In genomic region chr1:60565931-60566630, GRCm38 (mm10) we compare ENCODE assay signal across 8 mouse cellular contexts. TPM values are rescaled to one million over a fixed set of nuclear protein-coding genes. Genes with fewer than 3 reads are reported as not detected.
A peak's percentile ranks its signal among the peaks of the same experiment; 100 is the strongest.
DNase-seq lines count a peak whose midpoint lies in the region; ATAC-seq and TF ChIP-seq lines count a peak whose summit lies in the region.

No protein-coding gene starts in this region.

- peak overlapping the region; percentile 62 for H3K27ac ChIP-seq in kidney, adult 2 months (ENCODE audit: insufficient read depth, low read depth, low read length)
- peak overlapping the region; percentile 96 for H3K27ac ChIP-seq in forebrain, embryonic 15.5 days (replicated peaks)
- peak overlapping the region; percentile 91 for H3K27ac ChIP-seq in limb, embryonic 13.5 days
- peak overlapping the region; percentile 97 for H3K27ac ChIP-seq in midbrain, embryonic 16.5 days (ENCODE audit: low read length)

- H3K9me3 ChIP-seq in forebrain, embryonic 15.5 days = no peaks in the 10 kb centered on the region
- H3K9me3 ChIP-seq in limb, embryonic 13.5 days = peaks cover 3% of the 10 kb centered on the region; the same call in 1 of the 2 replicates
- H3K9me3 ChIP-seq in midbrain, embryonic 16.5 days (replicated peaks; ENCODE audit: control insufficient read depth, low read length, poor library complexity, severe bottlenecking) = no peaks in the 10 kb centered on the region

- peak overlapping the region; percentile 85 for H3K4me3 ChIP-seq in kidney, adult 2 months (ENCODE audit: insufficient read depth, low read depth, low read length)
- peak overlapping the region; percentile 96 for H3K4me3 ChIP-seq in forebrain, embryonic 15.5 days
- H3K4me3 ChIP-seq in limb, embryonic 13.5 days = peak overlapping the region; percentile 86
- peak overlapping the region; percentile 99 for H3K4me3 ChIP-seq in midbrain, embryonic 16.5 days (ENCODE audit: low read depth, low read length)

- peak; percentile 83 for ATAC-seq in forebrain, embryonic 15.5 days (replicated peaks)
- ATAC-seq in inflammation-experienced regulatory T-cells, adult 6 months = peak; percentile 7
- peak; percentile 66 for ATAC-seq in limb, embryonic 13.5 days (ENCODE audit: low FRiP score, low read depth)
- ATAC-seq in midbrain, embryonic 16.5 days = peak; percentile 84

- no peak for TF ChIP-seq POLR2A in kidney, adult 2 months (IDR thresholded peaks at IDR 0.05; ENCODE audit: low read depth, low read length)

- peak overlapping the region; percentile 76 for H3K4me2 ChIP-seq in forebrain, embryonic 15.5 days (replicated peaks)
- peak overlapping the region; percentile 84 for H3K4me2 ChIP-seq in limb, embryonic 13.5 days (replicated peaks)
- peak overlapping the region; percentile 73 for H3K4me2 ChIP-seq in midbrain, embryonic 16.5 days (ENCODE audit: low read length)

- peaks cover 2% of the 10 kb centered on the region; the same call in 1 of the 2 replicates for H3K36me3 ChIP-seq in kidney, adult 2 months (ENCODE audit: control insufficient read depth, insufficient read depth, low read length)
- 0 out of 2 replicates have a peak, but pooled peaks cover 3% of the 10 kb centered on the region for H3K36me3 ChIP-seq in forebrain, embryonic 15.5 days
- H3K36me3 ChIP-seq in limb, embryonic 13.5 days = peaks cover 10% of the 10 kb centered on the region
- peaks cover 1% of the 10 kb centered on the region; the same call in 1 of the 2 replicates for H3K36me3 ChIP-seq in midbrain, embryonic 16.5 days (ENCODE audit: control insufficient read depth, insufficient read depth, low read length)

- peak; percentile 44 for DNase-seq in kidney, adult 2 months
- DNase-seq in kidney, postnatal 4 days = no peak
- DNase-seq in Muller cell, postnatal 12 days (ENCODE audit: inconsistent ontology term) = peak; percentile 57
- DNase-seq in thymus, postnatal 4 days = peak; percentile 55

- no peak for TF ChIP-seq CTCF in kidney, adult 2 months (conservative IDR thresholded peaks at IDR 0.05; ENCODE audit: insufficient read depth, insufficient read length, low read depth, low read length)

- 1% methylated on average over 56 of the region's 56 CpGs for WGBS in kidney, adult 2 months
- under 1% methylated on average over 47 of the region's 56 CpGs for WGBS in forebrain, embryonic 15.5 days
- under 1% methylated on average over 50 of the region's 56 CpGs for WGBS in limb, embryonic 13.5 days
- under 1% methylated on average over 49 of the region's 56 CpGs for WGBS in midbrain, embryonic 16.5 days

- H3K27me3 ChIP-seq in kidney, adult 2 months (replicated peaks; ENCODE audit: control insufficient read depth, insufficient read depth, low read length) = no peaks in the 10 kb centered on the region
- H3K27me3 ChIP-seq in forebrain, embryonic 15.5 days = no peaks in the 10 kb centered on the region
- H3K27me3 ChIP-seq in limb, embryonic 13.5 days = no peaks in the 10 kb centered on the region
- no peaks in the 10 kb centered on the region for H3K27me3 ChIP-seq in midbrain, embryonic 16.5 days (ENCODE audit: control insufficient read depth, insufficient read depth, low read depth, low read length)

- peaks cover 7% of the 10 kb centered on the region; the same call in 1 of the 2 replicates for H3K4me1 ChIP-seq in kidney, adult 2 months (ENCODE audit: control insufficient read depth, insufficient read depth, low read length)
- peaks cover 17% of the 10 kb centered on the region for H3K4me1 ChIP-seq in forebrain, embryonic 15.5 days
- peaks cover 5% of the 10 kb centered on the region for H3K4me1 ChIP-seq in limb, embryonic 13.5 days
- H3K4me1 ChIP-seq in midbrain, embryonic 16.5 days (ENCODE audit: control insufficient read depth, insufficient read depth, low read length) = peaks cover 9% of the 10 kb centered on the region

- peak overlapping the region; percentile 96 for H3K9ac ChIP-seq in forebrain, embryonic 15.5 days (replicated peaks)
- H3K9ac ChIP-seq in limb, embryonic 13.5 days = peak overlapping the region; percentile 93
- H3K9ac ChIP-seq in midbrain, embryonic 16.5 days (ENCODE audit: low read depth, low read length) = peak overlapping the region; percentile 100

RNA-seq across cellular contexts. Expression of gene Raph1, which starts 0.8 kb away (rescaled TPM):
- polyA plus RNA-seq in kidney, adult 2 months (2012; rRNA removed) = 5.0 and 5.7 TPM in 2 replicates
- 19.4 and 20.0 TPM in 2 replicates for polyA plus RNA-seq in forebrain, embryonic 15.5 days (2015; fragmentation: Nextera tagmentation; extraction: Ambion mirVana)
- 1 to 10 TPM; 5.2 to 6.7 (median 6.2) TPM for polyA plus RNA-seq in inflammation-experienced regulatory T-cells, adult 6 months (2017; shearing (Covaris generic))
- polyA plus RNA-seq in limb, embryonic 13.5 days (2015; fragmentation: Nextera tagmentation; extraction: Ambion mirVana) = 20.6 and 21.3 TPM in 2 replicates
- polyA plus RNA-seq in midbrain, embryonic 16.5 days (2015; fragmentation: Nextera tagmentation; extraction: Ambion mirVana) = 20.7 and 23.6 TPM in 2 replicates

Comparison
In these comparisons a context has a peak if more than half of its experiments do, and no peak if none do; other contexts are left out.
1. DNase-seq: peak in kidney, adult 2 months (single experiment), Muller cell, postnatal 12 days (single experiment) and thymus, postnatal 4 days (single experiment); none in kidney, postnatal 4 days (0 of 2).
2. ATAC-seq: peak in every context shown above with its lines; median percentile 84 in midbrain, embryonic 16.5 days; 83 in forebrain, embryonic 15.5 days; 66 in limb, embryonic 13.5 days; 7 in inflammation-experienced regulatory T-cells, adult 6 months.
3. Peak in every context shown above with its lines, with median percentiles within 50 percentile points of each other: H3K27ac ChIP-seq, H3K4me3 ChIP-seq, H3K4me2 ChIP-seq and H3K9ac ChIP-seq.